Mouse (Mus musculus): Measurements from ENCODE around the gene Gpr25.

DNA sequence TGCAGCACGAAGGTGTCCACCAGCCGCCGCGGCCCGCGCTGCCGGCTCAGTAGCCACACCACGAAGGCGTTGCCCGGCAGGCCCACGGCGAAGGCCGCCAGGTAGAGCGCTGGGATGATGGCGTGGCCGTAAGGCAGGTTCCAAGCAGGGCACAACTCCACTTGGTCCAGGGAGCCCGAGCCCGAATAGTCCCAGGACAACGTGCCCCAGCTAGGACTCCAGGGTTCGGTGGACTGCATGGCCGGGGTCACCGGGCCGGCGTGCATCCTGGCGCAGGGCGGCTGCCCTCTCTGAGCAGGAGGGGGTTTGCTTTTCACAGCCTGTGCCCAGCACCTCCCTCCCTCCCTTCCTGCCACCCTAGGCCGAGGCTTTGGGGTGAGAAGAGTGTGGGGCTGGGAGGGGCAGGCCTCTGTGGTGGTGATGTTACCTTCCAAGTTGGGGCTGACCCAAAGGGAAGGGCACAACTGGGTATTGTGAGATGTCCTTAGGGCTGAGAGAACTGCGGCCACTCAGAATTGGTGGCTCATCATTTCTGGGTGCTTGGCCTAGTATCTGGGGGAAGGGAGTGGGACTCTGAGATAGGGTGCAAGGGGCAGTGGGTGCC, at the start of gene Gpr25:
- TF ChIP-seq POLR2A (IDR thresholded peaks at IDR 0.05; ENCODE audit: low read depth, low read length) (no peak), CTCF (IDR thresholded peaks at IDR 0.05; ENCODE audit: extremely low read depth, insufficient read length, insufficient replicate concordance, low read depth, low read length) (no peak)
